Mouse (Mus musculus) kidney, adult 11 months (tissue): ENCODE results near the gene Mypn.

ENCODE experiments used
- DNase-seq: peaks from one replicate; pipeline ENCODE4 v3.0.0; 2022

Gene Mypn

GRCm38 (mm10) chr10:63153563-63153962 lies 50.2 kb downstream of the Mypn start:
- DNase-seq = peak; percentile 45

GRCm38 (mm10) chr10:63152358-63152757 lies 51.4 kb downstream of the Mypn start:
- DNase-seq = no peak

- peak; percentile 64 for DNase-seq
These were observed 61.1 kb downstream of the Mypn start for GRCm38 (mm10) chr10:63142660-63143059.

- DNase-seq = no peak
These were observed 67.3 kb downstream of the Mypn start for GRCm38 (mm10) chr10:63136436-63136835.

GRCm38 (mm10) chr10:63135680-63136079 lies 68.1 kb downstream of the Mypn start:
- DNase-seq = no peak

- DNase-seq = no peak
These were observed 70.4 kb downstream of the Mypn start for GRCm38 (mm10) chr10:63133326-63133725.

GRCm38 (mm10) chr10:63132356-63132755 lies 71.4 kb downstream of the Mypn start:
- DNase-seq = no peak

- no peak for DNase-seq
These were observed 73.3 kb downstream of the Mypn start for GRCm38 (mm10) chr10:63130500-63130899.

- no peak for DNase-seq
These were observed 75.5 kb downstream of the Mypn start for GRCm38 (mm10) chr10:63128256-63128655.

GRCm38 (mm10) chr10:63127156-63127555 lies 76.6 kb downstream of the Mypn start:
- no peak for DNase-seq

- no peak for DNase-seq
These were observed 77.6 kb downstream of the Mypn start for GRCm38 (mm10) chr10:63126116-63126515.

- no peak for DNase-seq
These were observed 78.4 kb downstream of the Mypn start for GRCm38 (mm10) chr10:63125343-63125742.

GRCm38 (mm10) chr10:63124016-63124415 lies 79.7 kb downstream of the Mypn start:
- no peak for DNase-seq

- DNase-seq = no peak
These were observed 80.6 kb downstream of the Mypn start for GRCm38 (mm10) chr10:63123141-63123540.

GRCm38 (mm10) chr10:63122516-63122915 lies 81.2 kb downstream of the Mypn start:
- peak; percentile 65 for DNase-seq

GRCm38 (mm10) chr10:63121961-63122360 lies 81.8 kb downstream of the Mypn start:
- DNase-seq = no peak

- DNase-seq = no peak
These were observed 83.8 kb downstream of the Mypn start for GRCm38 (mm10) chr10:63119916-63120315.

- no peak for DNase-seq
These were observed 86.2 kb downstream of the Mypn start for GRCm38 (mm10) chr10:63117583-63117982.

- DNase-seq = no peak
These were observed 87.4 kb downstream of the Mypn start for GRCm38 (mm10) chr10:63116376-63116775.

- DNase-seq = no peak
These were observed 87.9 kb downstream of the Mypn start for GRCm38 (mm10) chr10:63115881-63116280.

GRCm38 (mm10) chr10:63113716-63114360 lies 89.9 kb downstream of the Mypn start:
- no peak for DNase-seq

- no peak for DNase-seq
These were observed 90.6 kb downstream of the Mypn start for GRCm38 (mm10) chr10:63113027-63113604.

GRCm38 (mm10) chr10:63100657-63101056 lies 103.1 kb downstream of the Mypn start:
- no peak for DNase-seq

GRCm38 (mm10) chr10:63099941-63100562 lies 103.7 kb downstream of the Mypn start:
- DNase-seq = no peak
